Mouse (Mus musculus) cerebellum, adult 2 months (tissue): ENCODE data around the gene Sema4d.

Source experiments
- CTCF ChIP-seq: fragments of 200-500 bp; IDR thresholded peaks from 2 replicates; pipeline ENCODE4 v1.5.1; 2011; ENCODE audit warnings: low read depth, mild to moderate bottlenecking, control low read depth, low read length, moderate library complexity, borderline replicate concordance; ENCODE audit not compliant: insufficient read depth
- POLR2A ChIP-seq: fragments of 200-500 bp; IDR thresholded peaks from 2 replicates; pipeline ENCODE4 v1.6.1; 2011; ENCODE audit warnings: low read length, control low read depth, borderline replicate concordance; ENCODE audit not compliant: insufficient read depth

DNA sequence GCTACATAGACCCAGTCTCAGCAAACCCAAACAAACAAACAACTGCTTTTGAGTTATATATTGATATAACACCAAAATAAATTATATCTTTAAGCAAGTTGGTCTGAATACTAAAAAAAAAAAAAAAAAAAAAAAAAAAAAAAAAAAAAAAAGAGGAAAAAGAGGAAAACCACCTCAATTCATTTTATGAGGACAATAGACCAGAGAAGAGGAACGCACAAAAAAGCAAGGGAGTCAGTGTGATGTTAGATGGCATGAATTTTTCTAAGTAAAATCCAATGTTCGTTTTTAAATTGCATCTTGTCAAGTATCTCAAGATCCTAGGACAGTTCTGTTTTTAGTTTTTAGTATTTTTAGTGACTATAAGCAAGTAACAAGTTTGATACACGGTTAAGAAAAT, 152.1 kb downstream of the Sema4d start:
- TF ChIP-seq CTCF (no peak), POLR2A (no peak)
